Mouse (Mus musculus): ENCODE measurements at regions not wholly inside any gene's neighbourhood (a gene's known extent, or its start where the extent isn't known, plus 50 kb on each side); places are given as distances from the start of the nearest gene placed in this dataset.

DNA sequence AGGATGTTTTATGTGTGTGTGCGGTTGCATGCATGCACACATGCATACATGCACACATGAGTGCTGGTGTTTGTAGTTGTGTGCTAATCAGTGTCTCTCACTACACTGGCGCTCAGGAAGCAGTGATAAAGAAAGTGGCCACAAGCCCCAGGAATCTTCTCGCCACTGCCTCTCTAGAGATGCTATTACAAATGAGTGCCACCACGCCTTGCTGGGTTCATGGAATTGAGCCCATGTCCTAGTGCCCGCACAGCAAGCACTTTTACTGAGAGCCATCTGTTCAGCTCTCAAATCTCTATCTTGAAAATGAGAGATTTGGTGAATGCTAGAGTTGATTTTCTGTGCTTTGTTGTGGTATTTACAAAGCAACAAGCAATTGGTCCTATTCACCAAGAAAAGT is 373.3 kb downstream of the Lpin1 start:
- Histone ChIP-seq H3K9me3 (no peaks in the 10 kb centered on the region), H3K27ac (replicated peaks) (no peak overlapping the region), H3K4me1 (no peaks in the 10 kb centered on the region), H3K36me3 (replicated peaks) (no peaks in the 10 kb centered on the region), H3K4me3 (no peak overlapping the region), H3K27me3 (replicated peaks; ENCODE audit: low read depth, poor library complexity, severe bottlenecking) (no peaks in the 10 kb centered on the region)
- DNase-seq (ENCODE audit: low spot score): no peak
- 90% methylated on average over 5 of the region's 5 CpGs for WGBS

DNA sequence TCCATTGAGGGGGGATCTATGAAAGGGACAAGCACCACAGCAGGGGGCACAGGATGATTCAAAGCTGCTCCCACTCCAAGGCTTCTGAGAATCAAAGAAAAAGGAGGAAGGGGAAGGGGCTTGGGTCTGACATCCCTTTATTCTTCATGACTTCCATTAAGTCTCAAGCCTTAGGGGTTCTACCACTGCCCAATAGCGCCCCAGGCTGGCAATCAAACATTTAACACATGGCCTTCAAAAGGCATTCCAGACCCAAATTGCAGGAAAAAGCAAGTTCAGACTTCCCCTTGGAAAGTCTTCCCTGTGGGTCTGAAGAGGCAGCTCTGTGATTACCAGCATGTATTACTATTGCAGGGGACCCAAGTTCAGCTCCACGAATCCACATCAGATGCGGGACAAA is 377.2 kb downstream of the Lpin1 start:
- no peaks in the 10 kb centered on the region for H3K36me3 ChIP-seq (replicated peaks)
- no peak overlapping the region for H3K4me3 ChIP-seq
- no peaks in the 10 kb centered on the region for H3K9me3 ChIP-seq
- DNase-seq (ENCODE audit: low spot score): no peak
- WGBS: 88% methylated on average over 3 of the region's 3 CpGs
- no peaks in the 10 kb centered on the region for H3K4me1 ChIP-seq
- H3K27me3 ChIP-seq (replicated peaks; ENCODE audit: low read depth, poor library complexity, severe bottlenecking): no peaks in the 10 kb centered on the region
- no peak overlapping the region for H3K27ac ChIP-seq (replicated peaks)

DNA sequence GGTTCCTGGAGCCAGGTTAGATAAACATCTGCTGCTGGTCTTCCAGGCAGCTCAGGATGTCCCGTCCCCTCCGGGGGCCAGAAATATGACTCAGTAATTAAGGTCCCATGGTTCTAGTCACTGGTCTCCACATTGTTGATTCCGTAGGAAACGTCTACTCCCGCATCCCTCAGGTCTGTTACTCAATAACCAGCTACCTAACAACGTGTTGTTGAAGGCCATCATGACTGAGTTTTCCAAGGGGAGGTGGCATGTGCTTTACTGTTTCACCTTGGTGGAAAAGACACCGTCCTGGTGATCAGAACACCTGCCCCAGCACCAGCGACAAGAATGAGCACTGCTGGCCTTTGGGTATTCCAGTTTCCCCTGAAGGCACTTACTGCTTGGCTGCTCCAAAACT is 377.9 kb downstream of the Lpin1 start:
- Histone ChIP-seq H3K36me3 (replicated peaks) (no peaks in the 10 kb centered on the region), H3K27me3 (replicated peaks; ENCODE audit: low read depth, poor library complexity, severe bottlenecking) (no peaks in the 10 kb centered on the region), H3K4me1 (no peaks in the 10 kb centered on the region), H3K4me3 (no peak overlapping the region), H3K27ac (replicated peaks) (no peak overlapping the region), H3K9me3 (no peaks in the 10 kb centered on the region)
- DNase-seq (ENCODE audit: low spot score): no peak
- WGBS: 89% methylated on average over 8 of the region's 8 CpGs

DNA sequence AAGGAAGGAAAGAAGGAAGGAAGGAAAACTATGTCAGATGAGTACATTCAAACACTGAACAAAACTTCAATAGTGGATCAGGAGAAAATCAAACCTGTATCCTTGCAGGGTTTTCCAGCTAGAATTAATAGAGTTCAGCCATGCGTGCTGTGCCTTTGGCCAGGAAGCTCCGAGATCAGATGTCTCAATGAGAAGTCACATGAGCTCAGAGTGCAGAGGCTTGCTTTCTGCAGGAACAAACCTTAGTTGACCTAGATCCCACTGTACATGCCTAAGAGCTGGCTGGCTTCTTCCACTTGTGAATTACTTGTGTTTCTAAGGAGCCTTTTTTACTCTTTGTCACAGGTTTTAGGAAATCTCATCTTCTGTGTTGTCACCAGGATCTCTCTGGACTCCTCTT is 378.7 kb downstream of the Lpin1 start:
- H3K9me3 ChIP-seq: no peaks in the 10 kb centered on the region
- no peaks in the 10 kb centered on the region for H3K27me3 ChIP-seq (replicated peaks; ENCODE audit: low read depth, poor library complexity, severe bottlenecking)
- no peak overlapping the region for H3K27ac ChIP-seq (replicated peaks)
- WGBS: 79% methylated on average over 2 of the region's 2 CpGs
- no peak overlapping the region for H3K4me3 ChIP-seq
- no peaks in the 10 kb centered on the region for H3K4me1 ChIP-seq
- DNase-seq (ENCODE audit: low spot score): no peak
- no peaks in the 10 kb centered on the region for H3K36me3 ChIP-seq (replicated peaks)

DNA sequence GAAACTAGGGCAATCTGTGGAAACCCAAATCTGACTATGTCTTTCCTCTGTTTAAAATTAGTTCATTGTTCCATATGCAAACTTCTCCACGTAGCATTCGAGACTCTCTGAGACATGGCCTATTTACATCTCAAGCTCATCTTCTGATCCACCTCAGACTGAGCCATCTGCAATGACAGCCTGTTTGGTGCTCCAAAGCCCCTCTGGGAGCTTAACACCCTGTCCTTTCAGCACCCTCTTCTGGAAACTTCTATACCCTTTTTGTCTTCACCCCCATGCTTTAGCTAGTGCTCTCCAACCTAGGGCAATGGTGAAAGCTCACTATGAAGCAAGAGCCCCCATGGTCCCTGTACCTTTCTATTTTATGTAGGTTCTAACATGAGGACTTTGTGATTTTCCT is 379.7 kb downstream of the Lpin1 start:
- WGBS: 90% methylated on average over 2 of the region's 2 CpGs
- Histone ChIP-seq H3K27me3 (replicated peaks; ENCODE audit: low read depth, poor library complexity, severe bottlenecking) (no peaks in the 10 kb centered on the region), H3K9me3 (no peaks in the 10 kb centered on the region), H3K27ac (replicated peaks) (no peak overlapping the region), H3K4me3 (no peak overlapping the region), H3K4me1 (no peaks in the 10 kb centered on the region), H3K36me3 (replicated peaks) (no peaks in the 10 kb centered on the region)
- DNase-seq (ENCODE audit: low spot score): no peak

DNA sequence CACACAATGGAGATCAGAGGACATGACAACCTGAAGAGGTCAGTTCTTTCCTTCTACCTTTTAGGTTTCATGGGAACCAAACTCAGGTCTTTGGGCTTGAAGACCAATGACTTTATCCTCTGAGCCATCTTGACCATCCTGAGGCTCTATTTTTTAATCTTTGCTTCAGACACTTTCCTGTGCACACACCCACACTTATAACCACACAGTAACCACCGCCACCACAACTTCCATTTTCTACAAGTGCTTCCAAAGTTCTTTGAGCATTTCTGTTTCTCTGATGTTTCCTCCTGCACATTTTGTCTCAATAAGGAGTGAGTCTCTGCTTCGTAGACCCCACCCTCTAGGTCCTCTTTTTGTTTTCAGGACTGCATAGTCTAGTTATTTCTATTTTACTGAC is 385.3 kb downstream of the Lpin1 start:
- Histone ChIP-seq H3K27me3 (replicated peaks; ENCODE audit: low read depth, poor library complexity, severe bottlenecking) (no peaks in the 10 kb centered on the region), H3K36me3 (replicated peaks) (no peaks in the 10 kb centered on the region), H3K4me1 (no peaks in the 10 kb centered on the region), H3K4me3 (no peak overlapping the region), H3K9me3 (no peaks in the 10 kb centered on the region), H3K27ac (replicated peaks) (no peak overlapping the region)
- no peak for DNase-seq (ENCODE audit: low spot score)
- 84% methylated on average over 2 of the region's 2 CpGs for WGBS

DNA sequence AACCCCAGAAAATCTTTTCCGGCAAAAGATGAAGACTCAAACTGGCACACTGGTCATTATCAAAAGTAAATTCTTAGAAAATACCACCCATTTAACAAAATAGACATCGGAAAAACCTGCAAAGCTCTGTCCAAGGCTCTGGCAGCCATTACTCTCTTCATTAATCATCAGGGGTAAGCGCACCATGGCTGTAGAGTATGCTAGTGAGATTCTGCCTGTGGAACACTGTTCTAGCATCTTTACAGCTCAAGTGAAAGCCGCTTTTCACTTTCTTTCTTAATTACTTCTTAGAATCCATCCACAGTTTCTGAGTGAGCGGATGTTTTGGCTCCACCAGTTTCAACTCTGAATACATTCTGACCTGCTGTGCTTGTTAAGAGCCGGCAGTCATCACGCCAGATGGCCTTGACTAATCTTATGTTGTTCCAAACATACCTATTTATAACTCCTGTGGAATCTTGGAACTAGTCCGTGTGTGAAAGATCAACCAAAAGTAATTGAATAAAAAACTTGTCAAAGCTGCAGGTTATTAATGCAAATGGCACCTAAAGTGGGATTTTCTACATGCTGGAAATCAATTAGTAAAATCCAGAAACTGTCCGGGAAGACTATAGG is 387.8 kb downstream of the Lpin1 start:
- no peak for DNase-seq (ENCODE audit: low spot score)
- Histone ChIP-seq H3K4me3 (no peak overlapping the region), H3K27me3 (replicated peaks; ENCODE audit: low read depth, poor library complexity, severe bottlenecking) (no peaks in the 10 kb centered on the region), H3K27ac (replicated peaks) (no peak overlapping the region), H3K9me3 (no peaks in the 10 kb centered on the region), H3K4me1 (no peaks in the 10 kb centered on the region), H3K36me3 (replicated peaks) (no peaks in the 10 kb centered on the region)
- WGBS: 81% methylated on average over 9 of the region's 9 CpGs

DNA sequence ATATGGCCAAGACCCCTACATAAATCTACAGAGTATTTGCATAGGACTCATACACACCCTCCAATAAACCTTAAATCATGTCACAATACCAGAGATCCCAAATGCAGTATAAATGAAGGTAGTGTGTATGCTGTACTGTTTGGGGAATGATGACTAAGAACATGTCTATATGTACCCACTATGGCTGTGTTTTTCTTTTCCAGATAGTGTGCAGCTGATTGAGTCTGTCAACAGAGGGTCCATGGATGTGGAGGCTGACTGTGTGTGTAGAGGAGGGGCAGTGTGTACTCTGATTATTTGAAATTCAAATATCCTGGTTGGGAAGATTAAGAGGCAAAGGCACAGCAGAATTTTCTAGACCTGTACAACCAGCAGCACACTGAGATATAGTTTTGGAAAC is 388.6 kb downstream of the Lpin1 start:
- no peaks in the 10 kb centered on the region for H3K36me3 ChIP-seq (replicated peaks)
- H3K27me3 ChIP-seq (replicated peaks; ENCODE audit: low read depth, poor library complexity, severe bottlenecking): no peaks in the 10 kb centered on the region
- no peaks in the 10 kb centered on the region for H3K9me3 ChIP-seq
- no peak overlapping the region for H3K27ac ChIP-seq (replicated peaks)
- no peak for DNase-seq (ENCODE audit: low spot score)
- H3K4me1 ChIP-seq: no peaks in the 10 kb centered on the region
- no peak overlapping the region for H3K4me3 ChIP-seq

DNA sequence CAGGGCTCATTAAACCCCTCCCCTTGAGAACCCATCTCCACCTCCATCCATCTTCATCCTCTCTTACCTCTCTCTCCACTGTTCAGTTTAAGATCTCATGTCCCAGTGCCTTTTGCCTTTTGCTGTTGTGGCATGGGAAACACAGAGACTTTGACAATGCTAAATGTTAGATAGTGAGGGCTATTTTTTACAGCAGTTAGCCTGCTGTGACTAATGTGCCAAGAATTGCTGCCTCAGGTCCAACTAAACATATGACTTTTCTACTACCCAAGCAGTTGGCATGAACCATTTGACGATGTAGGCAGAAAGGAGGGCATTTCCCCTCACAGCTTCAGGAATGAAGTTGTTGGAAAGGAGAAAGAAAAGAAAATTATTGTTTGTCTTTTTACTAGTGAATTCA is 389.6 kb downstream of the Lpin1 start:
- no peaks in the 10 kb centered on the region for H3K27me3 ChIP-seq (replicated peaks; ENCODE audit: low read depth, poor library complexity, severe bottlenecking)
- H3K36me3 ChIP-seq (replicated peaks): no peaks in the 10 kb centered on the region
- H3K4me3 ChIP-seq: no peak overlapping the region
- H3K4me1 ChIP-seq: no peaks in the 10 kb centered on the region
- H3K27ac ChIP-seq (replicated peaks): no peak overlapping the region
- no peak for DNase-seq (ENCODE audit: low spot score)
- 96% methylated on average over 1 of the region's 1 CpGs for WGBS
- H3K9me3 ChIP-seq: no peaks in the 10 kb centered on the region

DNA sequence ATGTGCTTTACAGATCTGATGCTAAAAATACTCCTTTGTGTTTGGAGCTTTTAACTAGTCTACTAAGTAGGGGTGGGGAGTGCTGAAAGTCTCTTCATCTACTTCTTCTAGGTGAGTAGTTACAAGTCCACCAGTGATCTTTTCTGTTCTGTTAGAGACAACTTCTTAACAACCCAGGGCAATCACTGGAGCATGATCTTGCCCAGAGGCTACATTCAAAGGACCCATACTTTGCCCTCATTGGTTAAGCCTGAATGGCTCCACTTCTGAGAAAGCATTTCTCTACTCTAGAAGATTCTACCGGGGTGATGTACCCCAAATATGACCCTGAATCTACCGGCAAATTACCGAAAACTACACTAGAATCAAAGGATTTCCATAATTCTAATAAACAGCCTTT is 390.2 kb downstream of the Lpin1 start:
- no peaks in the 10 kb centered on the region for H3K36me3 ChIP-seq (replicated peaks)
- no peak overlapping the region for H3K4me3 ChIP-seq
- 93% methylated on average over 3 of the region's 3 CpGs for WGBS
- no peaks in the 10 kb centered on the region for H3K9me3 ChIP-seq
- no peak for DNase-seq (ENCODE audit: low spot score)
- H3K27ac ChIP-seq (replicated peaks): no peak overlapping the region
- no peaks in the 10 kb centered on the region for H3K27me3 ChIP-seq (replicated peaks; ENCODE audit: low read depth, poor library complexity, severe bottlenecking)
- H3K4me1 ChIP-seq: no peaks in the 10 kb centered on the region

DNA sequence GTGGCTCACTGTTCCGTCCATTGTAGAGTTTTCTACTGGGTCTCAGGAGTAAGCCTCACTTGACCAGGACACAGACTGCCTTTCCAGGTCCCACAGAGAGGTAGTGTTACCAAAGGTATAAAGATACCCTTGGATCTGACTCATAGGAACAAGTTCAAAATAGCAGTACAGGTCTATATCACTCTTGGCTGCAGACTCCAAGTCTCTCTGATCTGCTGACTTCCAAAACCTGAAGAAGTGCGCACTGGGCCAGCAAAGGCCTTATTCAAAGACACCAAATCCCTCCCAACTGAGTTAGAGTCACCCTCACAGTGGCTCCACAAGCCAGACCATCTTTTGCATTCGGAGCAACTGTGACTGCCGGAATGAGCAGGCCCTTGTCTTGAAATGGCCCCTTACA is 391.9 kb downstream of the Lpin1 start:
- Histone ChIP-seq H3K4me3 (no peak overlapping the region), H3K9me3 (no peaks in the 10 kb centered on the region), H3K27me3 (replicated peaks; ENCODE audit: low read depth, poor library complexity, severe bottlenecking) (no peaks in the 10 kb centered on the region), H3K27ac (replicated peaks) (no peak overlapping the region), H3K4me1 (no peaks in the 10 kb centered on the region), H3K36me3 (replicated peaks) (no peaks in the 10 kb centered on the region)
- 90% methylated on average over 4 of the region's 4 CpGs for WGBS
- DNase-seq (ENCODE audit: low spot score): no peak

DNA sequence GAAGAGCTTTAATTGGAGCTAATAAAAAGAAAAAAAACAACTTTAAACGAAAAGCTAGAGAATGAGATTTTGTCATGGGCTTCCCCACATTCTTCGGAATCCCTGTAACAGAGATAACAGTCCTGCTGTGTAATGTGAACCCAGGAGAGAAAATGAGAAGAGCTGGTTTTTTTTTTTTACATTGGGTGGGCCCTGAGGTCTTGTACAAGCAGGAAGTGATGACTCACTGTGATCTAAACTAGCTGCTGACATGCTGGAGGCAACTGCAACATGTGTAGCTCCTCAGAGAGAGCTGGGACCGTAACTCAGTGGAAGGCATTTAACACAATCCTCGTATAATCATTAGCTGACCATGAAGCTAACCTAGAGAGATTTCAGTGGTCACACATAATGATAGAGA is 393.8 kb upstream of the Trib2 start:
- no peaks in the 10 kb centered on the region for H3K4me1 ChIP-seq
- no peaks in the 10 kb centered on the region for H3K27me3 ChIP-seq (replicated peaks; ENCODE audit: low read depth, poor library complexity, severe bottlenecking)
- H3K4me3 ChIP-seq: no peak overlapping the region
- DNase-seq (ENCODE audit: low spot score): no peak
- no peaks in the 10 kb centered on the region for H3K9me3 ChIP-seq
- H3K27ac ChIP-seq (replicated peaks): no peak overlapping the region
- no peaks in the 10 kb centered on the region for H3K36me3 ChIP-seq (replicated peaks)
- 60% methylated on average over 4 of the region's 4 CpGs for WGBS

DNA sequence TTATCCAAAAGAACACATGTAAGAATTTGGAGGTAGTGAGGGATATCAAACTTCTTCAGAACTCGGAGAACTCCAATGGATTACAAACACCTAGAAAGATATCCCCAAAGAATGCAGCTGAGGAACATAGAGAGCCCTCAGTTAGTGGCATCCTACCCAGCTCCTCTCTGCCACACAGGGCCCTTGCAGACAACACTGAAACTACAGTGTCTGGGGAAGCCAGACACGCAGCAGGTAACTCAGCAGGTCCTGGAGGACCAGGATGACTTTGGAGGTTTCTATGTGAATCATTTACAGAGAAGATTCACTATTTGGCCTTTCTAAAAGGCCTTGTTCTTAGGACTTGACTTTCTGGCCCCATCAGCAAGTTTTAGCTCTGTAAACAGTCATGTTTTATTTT is 393.4 kb upstream of the Trib2 start:
- no peaks in the 10 kb centered on the region for H3K4me1 ChIP-seq
- H3K36me3 ChIP-seq (replicated peaks): no peaks in the 10 kb centered on the region
- no peaks in the 10 kb centered on the region for H3K27me3 ChIP-seq (replicated peaks; ENCODE audit: low read depth, poor library complexity, severe bottlenecking)
- 69% methylated on average over 2 of the region's 2 CpGs for WGBS
- H3K9me3 ChIP-seq: no peaks in the 10 kb centered on the region
- H3K27ac ChIP-seq (replicated peaks): no peak overlapping the region
- DNase-seq (ENCODE audit: low spot score): no peak
- no peak overlapping the region for H3K4me3 ChIP-seq

DNA sequence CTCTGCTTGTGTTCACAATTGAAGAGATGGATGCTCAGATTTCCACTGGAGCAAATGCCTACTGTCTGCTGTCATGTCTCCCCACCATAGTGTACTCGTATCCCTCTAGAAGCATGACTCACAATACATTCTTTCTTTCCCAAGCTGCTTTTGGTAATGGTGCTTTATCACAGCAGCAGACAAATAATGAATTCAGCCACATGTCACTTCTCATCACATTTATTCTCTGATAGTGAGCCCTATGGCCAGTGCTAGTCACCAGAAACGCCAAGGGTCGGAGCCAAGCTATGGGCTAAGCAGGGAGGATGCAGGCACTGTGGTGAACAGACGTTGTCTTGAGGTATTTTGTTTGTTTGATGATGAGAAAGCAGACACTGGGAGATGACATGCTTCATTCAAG is 388.2 kb upstream of the Trib2 start:
- no peaks in the 10 kb centered on the region for H3K4me1 ChIP-seq
- H3K9me3 ChIP-seq: no peaks in the 10 kb centered on the region
- no peak for DNase-seq (ENCODE audit: low spot score)
- H3K27ac ChIP-seq (replicated peaks): no peak overlapping the region
- WGBS: 83% methylated on average over 4 of the region's 4 CpGs
- H3K27me3 ChIP-seq (replicated peaks; ENCODE audit: low read depth, poor library complexity, severe bottlenecking): no peaks in the 10 kb centered on the region
- no peaks in the 10 kb centered on the region for H3K36me3 ChIP-seq (replicated peaks)
- no peak overlapping the region for H3K4me3 ChIP-seq

All from embryonic facial prominence, embryonic 10.5 days (tissue).